Comparison of ENCODE assay signal across 8 mouse cellular contexts in the genomic region with DNA sequence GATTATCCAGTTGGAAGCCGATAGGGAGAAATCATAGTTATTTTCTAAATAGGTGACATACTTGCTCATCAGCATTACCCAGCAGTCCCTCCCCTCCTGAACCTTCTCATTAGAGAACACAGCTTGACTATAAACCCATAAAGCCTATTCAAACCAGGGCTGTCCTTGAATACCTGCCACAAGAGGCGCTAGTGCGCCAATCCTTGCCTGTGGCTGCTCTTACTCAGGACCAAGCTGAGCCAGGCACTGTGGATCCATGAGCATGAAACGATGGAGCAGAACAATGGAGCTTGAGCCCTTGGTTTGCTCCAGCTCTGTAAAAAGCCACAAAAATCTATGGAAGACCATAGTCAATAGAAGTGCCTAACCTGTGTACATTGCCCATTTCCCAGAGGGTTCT. TPM values are rescaled to one million over a fixed set of nuclear protein-coding genes. Genes with fewer than 3 reads are reported as not detected.
DNase-seq lines count a peak whose midpoint lies in the region; ATAC-seq lines count a peak whose summit lies in the region.

No protein-coding gene starts in this region.

- no peaks in the 10 kb centered on the region for H3K4me1 ChIP-seq in heart, embryonic 11.5 days (ENCODE audit: control insufficient read depth, insufficient read depth, low read length)
- H3K4me1 ChIP-seq in heart, embryonic 12.5 days (replicated peaks), result peaks cover 6% of the 10 kb centered on the region; the same call in 1 of the 2 replicates

- DNase-seq in Muller cell, postnatal 12 days (ENCODE audit: inconsistent ontology term), result peak; percentile 27
- DNase-seq in cerebellum, postnatal 14 days, result peak; percentile 82 to 85
- peak; percentile 44 to 59 for DNase-seq in heart, postnatal 14 days
- DNase-seq in layer of hippocampus, postnatal 10 days (ENCODE audit: low spot score in 2 of 2), result peak; percentile 56 to 69
- no peak for DNase-seq in B cell, adult 2 months

- WGBS in heart, embryonic 11.5 days (ENCODE audit: insufficient replicate concordance), result 50% methylated on average over 4 of the region's 4 CpGs
- WGBS in heart, embryonic 12.5 days, result 47% methylated on average over 4 of the region's 4 CpGs

- no peak overlapping the region for H3K9ac ChIP-seq in heart, embryonic 11.5 days (ENCODE audit: low read depth, low read length)
- no peak overlapping the region for H3K9ac ChIP-seq in heart, embryonic 12.5 days

- no peaks in the 10 kb centered on the region for H3K9me3 ChIP-seq in heart, embryonic 11.5 days (replicated peaks; ENCODE audit: control insufficient read depth, low read length)
- H3K9me3 ChIP-seq in heart, embryonic 12.5 days (replicated peaks), result no peaks in the 10 kb centered on the region

- H3K27ac ChIP-seq in heart, embryonic 11.5 days (ENCODE audit: low read depth, low read length), result no peak overlapping the region
- no peak overlapping the region for H3K27ac ChIP-seq in heart, embryonic 12.5 days (ENCODE audit: poor library complexity, severe bottlenecking)

- no peaks in the 10 kb centered on the region for H3K36me3 ChIP-seq in heart, embryonic 11.5 days (ENCODE audit: control insufficient read depth, insufficient read depth, low read length)
- no peaks in the 10 kb centered on the region for H3K36me3 ChIP-seq in heart, embryonic 12.5 days

- intact Hi-C loops in heart, postnatal 14 days (cut with DNase I), result no loop called here

- no peaks in the 10 kb centered on the region for H3K27me3 ChIP-seq in heart, embryonic 11.5 days (ENCODE audit: control insufficient read depth, insufficient read depth, low read length)
- H3K27me3 ChIP-seq in heart, embryonic 12.5 days (replicated peaks), result no peaks in the 10 kb centered on the region

- no peak overlapping the region for H3K4me2 ChIP-seq in heart, embryonic 11.5 days
- H3K4me2 ChIP-seq in heart, embryonic 12.5 days, result no peak overlapping the region

- ATAC-seq in heart, embryonic 11.5 days (replicated peaks; ENCODE audit: insufficient number of reproducible peaks, low FRiP score, low TSS enrichment), result 0 out of 2 replicates have a peak, but pooled peaks have one; percentile 10
- ATAC-seq in heart, embryonic 12.5 days (ENCODE audit: insufficient number of reproducible peaks, low FRiP score), result no peak
- peak; percentile 76 for ATAC-seq in megakaryocyte-erythroid progenitor cell, adult 5-6 weeks (replicated peaks; ENCODE audit: low FRiP score, low TSS enrichment, poor library complexity, severe bottlenecking)

- no peak overlapping the region for H3K4me3 ChIP-seq in heart, embryonic 11.5 days (ENCODE audit: low read depth, low read length)
- H3K4me3 ChIP-seq in heart, embryonic 12.5 days, result no peak overlapping the region

RNA-seq across cellular contexts. Expression of a gene that starts 7.2 kb away (rescaled TPM):
- polyA plus RNA-seq in heart, embryonic 11.5 days (2014; fragmentation: Nextera tagmentation; extraction: Ambion mirVana), result 0.13 and 0.27 TPM in 2 replicates
- polyA plus RNA-seq in heart, embryonic 12.5 days (2016; fragmentation: Nextera tagmentation; extraction: Ambion mirVana), result 0.12 and 0.17 TPM in 2 replicates
- 1 to 10 TPM; 1.6 to 2.4 TPM for total RNA-seq in heart, postnatal 14 days (2021)
- total RNA-seq in layer of hippocampus, postnatal 10 days (2021), result 1 to 10 TPM in 1 of 2 experiments, under 1 TPM in 1; 0.87 to 1.1 TPM
- total RNA-seq in megakaryocyte-erythroid progenitor cell, adult 5-6 weeks (2014; fragmentation: Nextera tagmentation), result not detected in 2 replicates
- total RNA-seq in megakaryocyte-erythroid progenitor cell, adult 5-6 weeks (2017), result not detected in 2 replicates

Comparison
In these comparisons a context has a peak if more than half of its experiments do, and no peak if none do; other contexts are left out.
1. DNase-seq: peak in Muller cell, postnatal 12 days (single experiment), cerebellum, postnatal 14 days (2 of 2), heart, postnatal 14 days (2 of 2) and layer of hippocampus, postnatal 10 days (2 of 2); none in B cell, adult 2 months (0 of 2).